Mouse (Mus musculus) heart, adult 2 months (tissue): Measurements from ENCODE around the gene Bcl2l12. TPM values are rescaled to one million over a fixed set of nuclear protein-coding genes. Genes with fewer than 3 reads are reported as not detected.

Experiments
- DNase-seq, 2 experiments: peaks; one replicate each; pipeline ENCODE4 v3.0.0; 2021
- H3K27ac ChIP-seq: fragments of 200-600 bp; 2 replicates; pipeline ENCODE4 v1.8.1; 2022
- H3K27me3 ChIP-seq: fragments of 200-500 bp; 2 replicates; pipeline ENCODE4 v1.6.1; 2012; ENCODE audit warnings: mild to moderate bottlenecking, low read length, inconsistent platforms, mixed read lengths; ENCODE audit not compliant: control insufficient read depth, insufficient read depth
- H3K36me3 ChIP-seq: fragments of 200-500 bp; 2 replicates; pipeline ENCODE4 v1.6.1; 2012; ENCODE audit warnings: low read length, inconsistent platforms; ENCODE audit not compliant: control insufficient read depth, insufficient read depth
- H3K4me1 ChIP-seq: fragments of 200-500 bp; 2 replicates; pipeline ENCODE4 v1.6.1; 2011; ENCODE audit warnings: low read length; ENCODE audit not compliant: control insufficient read depth, insufficient read depth
- H3K4me3 ChIP-seq: fragments of 200-600 bp; 2 replicates; pipeline ENCODE4 v1.8.1; 2022
- H3K79me2 ChIP-seq: fragments of 200-500 bp; replicated peaks from 2 replicates; pipeline ENCODE4 v1.6.1; 2012; ENCODE audit warnings: mild to moderate bottlenecking, inconsistent platforms, low read length, moderate library complexity, mixed read lengths; ENCODE audit not compliant: control insufficient read depth, insufficient read depth
- H3K9ac ChIP-seq: fragments of 200-500 bp; 2 replicates; pipeline ENCODE4 v1.6.1; 2012; ENCODE audit warnings: low read depth, mild to moderate bottlenecking, control low read depth, inconsistent platforms, low read length, mixed read lengths
- CTCF ChIP-seq: fragments of 200-600 bp; IDR thresholded peaks from 2 replicates; pipeline ENCODE4 v1.8.1; 2022; ENCODE audit warnings: antibody characterized with exemption, mild to moderate bottlenecking, moderate library complexity
- EP300 ChIP-seq: fragments of 200-500 bp; IDR thresholded peaks from 2 replicates; pipeline ENCODE4 v1.6.1; 2011; ENCODE audit warnings: low read depth, low read length, control low read depth; ENCODE audit not compliant: insufficient read depth
- POLR2A ChIP-seq: fragments of 200-500 bp; IDR thresholded peaks from 2 replicates; pipeline ENCODE4 v1.6.1; 2011; ENCODE audit warnings: mild to moderate bottlenecking, low read depth, low read length, control low read depth; ENCODE audit not compliant: insufficient read depth
- WGBS: fragments of 180-500 bp; shearing (Covaris S2); methylation state at CpG from one replicate; pipeline ENCODE4 v1.1.7; 2018; 5-methylcytosine and 5-hydroxymethylcytosine counted together
- intact Hi-C: fragments of 180-260 bp; cut with DNase I; formaldehyde crosslinking; loops from one replicate; pipeline ENCODE4 v1.15.1; 2025
- polyA plus RNA-seq: library from polyadenylated mRNA; depleted of rRNA; stranded (reverse); fragments of >200 nt; gene quantifications from 2 replicates; pipeline ENCODE4 v1.2.3, GENCODE M21; 2012
- total RNA-seq, 2 experiments: library from RNA; stranded (reverse); gene quantifications; 2 replicates each; pipeline ENCODE4 v1.2.3; 2021

The Bcl2l12 gene
- total and polyA plus RNA-seq, 3 experiments, result 9.5 to 19.2 (median 11.5) TPM

- Histone ChIP-seq H3K27ac (no peak overlapping the region), H3K27me3 (no peaks in the 10 kb centered on the region), H3K36me3 (no peaks in the 10 kb centered on the region), H3K4me3 (no peak overlapping the region), H3K9ac (no peak overlapping the region), H3K4me1 (no peaks in the 10 kb centered on the region), H3K79me2 (no peaks in the 10 kb centered on the region)
- DNase-seq, result no peak
- TF ChIP-seq EP300 (no peak), POLR2A (no peak), CTCF (no peak)
- 70% methylated on average over 8 of the region's 8 CpGs for WGBS
- intact Hi-C loops, result no loop called here
These were observed 36.2 kb downstream of the Bcl2l12 start for GRCm38 (mm10) chr7:44962337-44962736.

- no peaks in the 10 kb centered on the region; the same call in 1 of the 2 replicates for H3K4me1 ChIP-seq
- DNase-seq, result no peak
- intact Hi-C loops, result no loop called here
- no peaks in the 10 kb centered on the region for H3K27me3 ChIP-seq
- H3K79me2 ChIP-seq, result no peaks in the 10 kb centered on the region
- H3K36me3 ChIP-seq, result no peaks in the 10 kb centered on the region
- H3K9ac ChIP-seq, result no peak overlapping the region
- 84% methylated on average over 13 of the region's 13 CpGs for WGBS
- no peak overlapping the region for H3K27ac ChIP-seq
- H3K4me3 ChIP-seq, result no peak overlapping the region
- TF ChIP-seq EP300, result no peak
- no peak for TF ChIP-seq CTCF
- TF ChIP-seq POLR2A, result no peak
These were observed 38.0 kb downstream of the Bcl2l12 start for GRCm38 (mm10) chr7:44960512-44960910.

DNA sequence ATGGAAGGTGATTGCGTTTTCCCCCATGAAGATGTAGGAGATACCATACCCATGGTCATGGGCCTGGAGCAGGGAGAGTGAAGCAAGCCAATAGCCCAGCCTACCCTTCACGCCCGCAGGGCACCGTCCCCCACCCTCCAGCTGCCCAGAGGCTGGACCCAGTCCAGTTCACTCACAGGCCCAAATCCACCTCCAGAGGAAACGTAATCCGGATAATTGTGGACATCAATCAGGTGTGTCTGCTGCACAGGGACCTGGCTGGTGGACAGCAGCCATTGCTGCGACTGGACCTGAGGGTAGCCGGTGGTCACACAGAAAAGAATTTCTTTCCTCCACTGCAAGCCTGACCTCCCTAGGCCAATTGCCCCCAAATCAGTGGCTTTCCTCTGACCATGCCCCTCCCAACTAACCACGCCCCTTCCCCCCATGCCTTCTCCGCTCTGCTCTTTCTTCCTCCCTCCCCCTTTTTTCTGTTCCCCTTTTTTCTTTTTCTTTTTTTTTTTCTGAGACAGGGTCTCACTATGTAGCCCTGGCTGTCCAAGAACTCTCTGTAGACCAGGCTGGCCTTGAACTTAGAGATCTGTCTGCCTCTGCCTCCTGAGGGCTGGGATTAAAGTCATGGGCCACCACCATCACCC, 38.5 kb downstream of the Bcl2l12 start:
- DNase-seq, result no peak
- TF ChIP-seq CTCF (no peak), EP300 (no peak), POLR2A (no peak)
- Histone ChIP-seq H3K36me3 (no peaks in the 10 kb centered on the region), H3K27me3 (no peaks in the 10 kb centered on the region), H3K79me2 (no peaks in the 10 kb centered on the region), H3K4me1 (no peaks in the 10 kb centered on the region; the same call in 1 of the 2 replicates), H3K27ac (no peak overlapping the region), H3K9ac (no peak overlapping the region), H3K4me3 (no peak overlapping the region)
- intact Hi-C loops, result loop anchor here (5.0 kb wide), 2 partner anchors 38 to 233 kb away; no protein-coding TSS in a partner anchor
- 82% methylated on average over 10 of the region's 10 CpGs for WGBS

GRCm38 (mm10) chr7:44959281-44959680, 39.2 kb downstream of the Bcl2l12 start:
- Histone ChIP-seq H3K27ac (no peak overlapping the region), H3K79me2 (no peaks in the 10 kb centered on the region), H3K4me3 (no peak overlapping the region), H3K9ac (no peak overlapping the region), H3K4me1 (no peaks in the 10 kb centered on the region; the same call in 1 of the 2 replicates), H3K36me3 (no peaks in the 10 kb centered on the region), H3K27me3 (no peaks in the 10 kb centered on the region)
- no peak for DNase-seq
- intact Hi-C loops, result loop anchor here (5.0 kb wide), 2 partner anchors 37 to 232 kb away; no protein-coding TSS in a partner anchor
- WGBS, result 70% methylated on average over 8 of the region's 8 CpGs
- TF ChIP-seq POLR2A (no peak), EP300 (no peak), CTCF (no peak)

GRCm38 (mm10) chr7:44958208-44958607, 40.3 kb downstream of the Bcl2l12 start:
- Histone ChIP-seq H3K27ac (no peak overlapping the region), H3K4me3 (no peak overlapping the region), H3K9ac (no peak overlapping the region), H3K27me3 (no peaks in the 10 kb centered on the region), H3K79me2 (no peaks in the 10 kb centered on the region), H3K4me1 (no peaks in the 10 kb centered on the region; the same call in 1 of the 2 replicates), H3K36me3 (no peaks in the 10 kb centered on the region)
- peak in 1 of 2 experiments; percentile 52 for DNase-seq
- intact Hi-C loops, result loop anchor here (5.0 kb wide), 2 partner anchors 36 to 231 kb away; no protein-coding TSS in a partner anchor
- 45% methylated on average over 7 of the region's 7 CpGs for WGBS
- no peak for TF ChIP-seq EP300
- peak; percentile 83 for TF ChIP-seq CTCF

GRCm38 (mm10) chr7:44957183-44957835, 41.2 kb downstream of the Bcl2l12 start:
- intact Hi-C loops, result loop anchor here (5.0 kb wide), 2 partner anchors 35 to 230 kb away; no protein-coding TSS in a partner anchor
- H3K79me2 ChIP-seq, result no peaks in the 10 kb centered on the region
- H3K4me3 ChIP-seq, result no peak overlapping the region
- no peaks in the 10 kb centered on the region for H3K27me3 ChIP-seq
- H3K36me3 ChIP-seq, result no peaks in the 10 kb centered on the region
- H3K4me1 ChIP-seq, result peaks cover 1% of the 10 kb centered on the region
- DNase-seq, result peak; percentile 71 to 80
- peak overlapping the region; percentile 36; the same call in 1 of the 2 replicates for H3K27ac ChIP-seq
- 63% methylated on average over 20 of the region's 20 CpGs for WGBS
- no peak for TF ChIP-seq EP300
- TF ChIP-seq CTCF, result no peak
- no peak for TF ChIP-seq POLR2A
- no peak overlapping the region for H3K9ac ChIP-seq
